Mouse (Mus musculus) lung, postnatal 0 days (tissue): Measurements from ENCODE around the gene Nid1. TPM values are rescaled to one million over a fixed set of nuclear protein-coding genes. Genes with fewer than 3 reads are reported as not detected.
"Not testable (repeated sequence)": the region's sequence is repeated elsewhere in the genome, so short reads cannot be mapped to it uniquely, and the experiment has no call there.

ENCODE experiments used
- ATAC-seq: fragments of 200-750 bp; cut with Nextera tagmentation; 2 replicates; pipeline ENCODE4 v1.8.0; 2017; ENCODE audit warnings: moderate library complexity
- DNase-seq: peaks from one replicate; pipeline ENCODE4 v3.0.0-alpha.2; 2016; ENCODE audit warnings: low spot score
- H3K27ac ChIP-seq: fragments of 300-500 bp; sonication (generic); 2 replicates; pipeline ENCODE4 v1.5.1; 2014; ENCODE audit warnings: antibody characterized with exemption, mild to moderate bottlenecking, low read length, mixed read lengths
- H3K27me3 ChIP-seq: fragments of 300-500 bp; sonication (generic); replicated peaks from 2 replicates; pipeline ENCODE4 v1.6.1; 2014; ENCODE audit warnings: low read length, mixed read lengths; ENCODE audit not compliant: insufficient read depth
- H3K36me3 ChIP-seq: fragments of 300-500 bp; sonication (generic); 2 replicates; pipeline ENCODE4 v1.6.1; 2014; ENCODE audit warnings: low read length, mixed read lengths; ENCODE audit not compliant: insufficient read depth
- H3K4me1 ChIP-seq: fragments of 300-500 bp; sonication (generic); 2 replicates; pipeline ENCODE4 v1.6.1; 2014; ENCODE audit warnings: antibody characterized with exemption, low read depth, low read length, mixed read lengths; ENCODE audit not compliant: insufficient read depth
- H3K4me2 ChIP-seq: fragments of 300-500 bp; sonication (generic); replicated peaks from 2 replicates; pipeline ENCODE4 v1.6.1; 2014; ENCODE audit warnings: low read depth, mild to moderate bottlenecking, low read length, moderate library complexity, mixed read lengths
- H3K4me3 ChIP-seq: fragments of 300-500 bp; sonication (generic); 2 replicates; pipeline ENCODE4 v1.5.1; 2014; ENCODE audit warnings: low read depth, low read length
- H3K9ac ChIP-seq: fragments of 300-500 bp; sonication (generic); replicated peaks from 2 replicates; pipeline ENCODE4 v1.6.1; 2014; ENCODE audit warnings: low read depth, mild to moderate bottlenecking
- H3K9me3 ChIP-seq: fragments of 300-500 bp; sonication (generic); 2 replicates; pipeline ENCODE4 v1.6.1; 2016; ENCODE audit warnings: low read length, mixed read lengths
- CTCF ChIP-seq: IDR thresholded peaks from 2 replicates; pipeline ENCODE4 v1.5.1; 2016; ENCODE audit warnings: antibody characterized with exemption, mild to moderate bottlenecking
- EP300 ChIP-seq: IDR thresholded peaks from 2 replicates; pipeline ENCODE4 v1.6.1; 2016; ENCODE audit warnings: antibody characterized with exemption, mild to moderate bottlenecking, control low read depth
- WGBS: fragments of 180-500 bp; shearing (Covaris S2); extraction: QIAGEN DNeasy Blood & Tissue Kit; methylation state at CpG from one replicate; pipeline ENCODE4 v1.1.7; 2014; 5-methylcytosine and 5-hydroxymethylcytosine counted together
- polyA plus RNA-seq: library from polyadenylated mRNA; unstranded; fragments of >200 nt; fragmentation: Nextera tagmentation; extraction: Ambion mirVana; gene quantifications from 2 replicates; pipeline ENCODE4 v1.2.1, GENCODE M21; 2015

Nid1 gene
- polyA plus RNA-seq, 1 experiment from 2014 or later = 87.5 TPM

- H3K4me3 ChIP-seq, H3K27ac ChIP-seq, H3K4me1 ChIP-seq, ATAC-seq, H3K4me2 ChIP-seq, DNase-seq, H3K9ac ChIP-seq, H3K36me3 ChIP-seq, H3K27me3 ChIP-seq, H3K9me3 ChIP-seq: not testable (repeated sequence)
- 79% methylated on average over 12 of the region's 12 CpGs for WGBS
- TF ChIP-seq CTCF = 0 out of 2 replicates have a peak, but pooled peaks have one; percentile 12
Observed at GRCm38 (mm10) chr13:13449981-13450380, 12.6 kb downstream of the Nid1 start.

GRCm38 (mm10) chr13:13450931-13451330, 13.6 kb downstream of the Nid1 start:
- H3K9ac ChIP-seq, H3K4me2 ChIP-seq, H3K4me1 ChIP-seq, H3K27ac ChIP-seq, H3K27me3 ChIP-seq, H3K36me3 ChIP-seq, H3K4me3 ChIP-seq, DNase-seq, H3K9me3 ChIP-seq, ATAC-seq: not testable (repeated sequence)
- 53% methylated on average over 1 of the region's 1 CpGs for WGBS

- not testable (repeated sequence) for H3K4me3 ChIP-seq, ATAC-seq, DNase-seq, H3K27me3 ChIP-seq, H3K9me3 ChIP-seq, H3K4me2 ChIP-seq, H3K9ac ChIP-seq, H3K4me1 ChIP-seq, H3K27ac ChIP-seq, H3K36me3 ChIP-seq
- WGBS = 81% methylated on average over 6 of the region's 6 CpGs
Observed at GRCm38 (mm10) chr13:13453332-13453731, 16.0 kb downstream of the Nid1 start.

GRCm38 (mm10) chr13:13454249-13454648, 16.9 kb downstream of the Nid1 start:
- not testable (repeated sequence) for ATAC-seq, H3K27me3 ChIP-seq, H3K9ac ChIP-seq, H3K27ac ChIP-seq, H3K9me3 ChIP-seq, H3K4me3 ChIP-seq, DNase-seq, H3K4me1 ChIP-seq, H3K4me2 ChIP-seq, H3K36me3 ChIP-seq
- 90% methylated on average over 7 of the region's 7 CpGs for WGBS

GRCm38 (mm10) chr13:13455632-13456492, 18.5 kb downstream of the Nid1 start:
- H3K4me1 ChIP-seq, H3K9ac ChIP-seq, ATAC-seq, H3K4me3 ChIP-seq, H3K9me3 ChIP-seq, DNase-seq, H3K4me2 ChIP-seq, H3K27me3 ChIP-seq, H3K27ac ChIP-seq, H3K36me3 ChIP-seq: not testable (repeated sequence)
- WGBS = 30% methylated on average over 7 of the region's 9 CpGs

- Histone ChIP-seq H3K27me3 (no peaks in the 10 kb centered on the region), H3K4me3 (no peak overlapping the region), H3K27ac (no peak overlapping the region), H3K9me3 (no peaks in the 10 kb centered on the region), H3K4me1 (no peaks in the 10 kb centered on the region; the same call in 1 of the 2 replicates), H3K9ac (no peak overlapping the region), H3K4me2 (no peak overlapping the region), H3K36me3 (no peaks in the 10 kb centered on the region)
- ATAC-seq (peak; percentile 66), DNase-seq (peak; percentile 58)
- TF ChIP-seq EP300 (peak; percentile 51; the same call in 1 of the 2 replicates), CTCF (no peak)
- WGBS = 35% methylated on average over 4 of the region's 4 CpGs
Observed at GRCm38 (mm10) chr13:13458138-13458737, 20.9 kb downstream of the Nid1 start.
